Mouse (Mus musculus): Measurements from ENCODE around the gene Hirip3. TPM values are rescaled to one million over a fixed set of nuclear protein-coding genes. Genes with fewer than 3 reads are reported as not detected.
A peak's percentile ranks its signal among the peaks of the same experiment; 100 is the strongest.

The Hirip3 gene
- polyA plus RNA-seq, 1 experiment, result 26.7 TPM

- Histone ChIP-seq H3K4me3 (replicated peaks) (no peak overlapping the region), H3K9me3 (ENCODE audit: control insufficient read depth, low read length) (no peaks in the 10 kb centered on the region), H3K4me1 (ENCODE audit: control insufficient read depth) (peaks cover 5% of the 10 kb centered on the region), H3K36me3 (ENCODE audit: control insufficient read depth) (no peaks in the 10 kb centered on the region), H3K27me3 (ENCODE audit: control insufficient read depth) (peaks cover 62% of the 10 kb centered on the region)
- TF ChIP-seq TAL1 (IDR thresholded peaks at IDR 0.05; ENCODE audit: low read length), result no peak
- no peak for TF ChIP-seq GATA1 (IDR thresholded peaks at IDR 0.05; ENCODE audit: low read length)
Observed at GRCm38 (mm10) chr7:126825403-126825802, 36.4 kb upstream of the Hirip3 start.

GRCm38 (mm10) chr7:126825952-126826351, 35.8 kb upstream of the Hirip3 start:
- H3K9me3 ChIP-seq (ENCODE audit: control insufficient read depth, low read length), result no peaks in the 10 kb centered on the region
- H3K27me3 ChIP-seq (ENCODE audit: control insufficient read depth), result peaks cover 66% of the 10 kb centered on the region
- no peak for TF ChIP-seq TAL1 (IDR thresholded peaks at IDR 0.05; ENCODE audit: low read length)
- TF ChIP-seq GATA1 (IDR thresholded peaks at IDR 0.05; ENCODE audit: low read length), result no peak
- no peaks in the 10 kb centered on the region for H3K36me3 ChIP-seq (ENCODE audit: control insufficient read depth)
- H3K4me1 ChIP-seq (ENCODE audit: control insufficient read depth), result peaks cover 5% of the 10 kb centered on the region
- no peak overlapping the region for H3K4me3 ChIP-seq (replicated peaks)

- TF ChIP-seq GATA1 (IDR thresholded peaks at IDR 0.05; ENCODE audit: low read length) (no peak), TAL1 (IDR thresholded peaks at IDR 0.05; ENCODE audit: low read length) (no peak)
- peaks cover 8% of the 10 kb centered on the region for H3K4me1 ChIP-seq (ENCODE audit: control insufficient read depth)
- H3K4me3 ChIP-seq (replicated peaks), result peak within 1 kb of the TSS; percentile 48
- H3K9me3 ChIP-seq (ENCODE audit: control insufficient read depth, low read length), result no peaks in the 10 kb centered on the region
- no peaks in the 10 kb centered on the region for H3K36me3 ChIP-seq (ENCODE audit: control insufficient read depth)
- peaks cover 31% of the 10 kb centered on the region for H3K27me3 ChIP-seq (ENCODE audit: control insufficient read depth)
Observed at GRCm38 (mm10) chr7:126831539-126831938, 30.2 kb upstream of the Hirip3 start, which contains the start of gene 4930451I11Rik. Gene 4930451I11Rik, minus strand, starts transcription at chr7:126831639.

GRCm38 (mm10) chr7:126832036-126832598, 29.7 kb upstream of the Hirip3 start:
- peaks cover 31% of the 10 kb centered on the region for H3K27me3 ChIP-seq (ENCODE audit: control insufficient read depth)
- H3K36me3 ChIP-seq (ENCODE audit: control insufficient read depth), result no peaks in the 10 kb centered on the region
- no peaks in the 10 kb centered on the region for H3K9me3 ChIP-seq (ENCODE audit: control insufficient read depth, low read length)
- TF ChIP-seq GATA1 (IDR thresholded peaks at IDR 0.05; ENCODE audit: low read length) (no peak), TAL1 (IDR thresholded peaks at IDR 0.05; ENCODE audit: low read length) (no peak)
- H3K4me3 ChIP-seq (replicated peaks), result peak overlapping the region; percentile 48
- H3K4me1 ChIP-seq (ENCODE audit: control insufficient read depth), result peaks cover 8% of the 10 kb centered on the region

- no peak for TF ChIP-seq GATA1 (IDR thresholded peaks at IDR 0.05; ENCODE audit: low read length)
- TF ChIP-seq TAL1 (IDR thresholded peaks at IDR 0.05; ENCODE audit: low read length), result no peak
- peaks cover 28% of the 10 kb centered on the region for H3K27me3 ChIP-seq (ENCODE audit: control insufficient read depth)
- peaks cover 8% of the 10 kb centered on the region for H3K4me1 ChIP-seq (ENCODE audit: control insufficient read depth)
- H3K36me3 ChIP-seq (ENCODE audit: control insufficient read depth), result no peaks in the 10 kb centered on the region
- H3K9me3 ChIP-seq (ENCODE audit: control insufficient read depth, low read length), result no peaks in the 10 kb centered on the region
- H3K4me3 ChIP-seq (replicated peaks), result no peak overlapping the region
Observed at GRCm38 (mm10) chr7:126833294-126833693, 28.5 kb upstream of the Hirip3 start.

GRCm38 (mm10) chr7:126843276-126843675, 18.5 kb upstream of the Hirip3 start:
- TF ChIP-seq GATA1 (IDR thresholded peaks at IDR 0.05; ENCODE audit: low read length) (no peak), TAL1 (IDR thresholded peaks at IDR 0.05; ENCODE audit: low read length) (no peak)
- Histone ChIP-seq H3K36me3 (ENCODE audit: control insufficient read depth) (no peaks in the 10 kb centered on the region), H3K27me3 (ENCODE audit: control insufficient read depth) (peaks cover 37% of the 10 kb centered on the region), H3K9me3 (ENCODE audit: control insufficient read depth, low read length) (peaks cover 7% of the 10 kb centered on the region; the same call in 1 of the 2 replicates), H3K4me1 (ENCODE audit: control insufficient read depth) (peaks cover 2% of the 10 kb centered on the region), H3K4me3 (replicated peaks) (no peak overlapping the region)

GRCm38 (mm10) chr7:126845516-126845915, 16.3 kb upstream of the Hirip3 start:
- no peaks in the 10 kb centered on the region for H3K36me3 ChIP-seq (ENCODE audit: control insufficient read depth)
- peaks cover 12% of the 10 kb centered on the region; the same call in 1 of the 2 replicates for H3K9me3 ChIP-seq (ENCODE audit: control insufficient read depth, low read length)
- H3K4me1 ChIP-seq (ENCODE audit: control insufficient read depth), result peaks cover 2% of the 10 kb centered on the region
- peaks cover 59% of the 10 kb centered on the region for H3K27me3 ChIP-seq (ENCODE audit: control insufficient read depth)
- TF ChIP-seq TAL1 (IDR thresholded peaks at IDR 0.05; ENCODE audit: low read length) (no peak), GATA1 (IDR thresholded peaks at IDR 0.05; ENCODE audit: low read length) (no peak)
- H3K4me3 ChIP-seq (replicated peaks), result no peak overlapping the region

- H3K4me1 ChIP-seq (ENCODE audit: control insufficient read depth), result peaks cover 2% of the 10 kb centered on the region
- peak within 1 kb of the TSS; percentile 15 for H3K4me3 ChIP-seq (replicated peaks)
- peaks cover 66% of the 10 kb centered on the region for H3K27me3 ChIP-seq (ENCODE audit: control insufficient read depth)
- peaks cover 10% of the 10 kb centered on the region for H3K36me3 ChIP-seq (ENCODE audit: control insufficient read depth)
- peaks cover 8% of the 10 kb centered on the region; the same call in 1 of the 2 replicates for H3K9me3 ChIP-seq (ENCODE audit: control insufficient read depth, low read length)
- TF ChIP-seq GATA1 (IDR thresholded peaks at IDR 0.05; ENCODE audit: low read length), result no peak
- no peak for TF ChIP-seq TAL1 (IDR thresholded peaks at IDR 0.05; ENCODE audit: low read length)
Observed at GRCm38 (mm10) chr7:126847116-126847420, 14.7 kb upstream of the Hirip3 start, which contains the start of gene Doc2a. Gene Doc2a, plus strand, starts transcription at chr7:126847416.

GRCm38 (mm10) chr7:126847421-126848398, 14.1 kb upstream of the Hirip3 start:
- Histone ChIP-seq H3K27me3 (ENCODE audit: control insufficient read depth) (peaks cover 66% of the 10 kb centered on the region), H3K4me1 (ENCODE audit: control insufficient read depth) (peaks cover 2% of the 10 kb centered on the region), H3K4me3 (replicated peaks) (peak overlapping the region; percentile 15), H3K36me3 (ENCODE audit: control insufficient read depth) (peaks cover 16% of the 10 kb centered on the region), H3K9me3 (ENCODE audit: control insufficient read depth, low read length) (peaks cover 8% of the 10 kb centered on the region; the same call in 1 of the 2 replicates)
- no peak for TF ChIP-seq GATA1 (IDR thresholded peaks at IDR 0.05; ENCODE audit: low read length)
- TF ChIP-seq TAL1 (IDR thresholded peaks at IDR 0.05; ENCODE audit: low read length), result no peak

Data from erythroblast, embryonic 14.5 days (primary cell).